Mouse (Mus musculus) sigmoid colon, adult 10 weeks (tissue): ENCODE data around the gene Pvr. TPM values are rescaled to one million over a fixed set of nuclear protein-coding genes. Genes with fewer than 3 reads are reported as not detected.

Experiments
- polyA plus RNA-seq: library from polyadenylated mRNA; stranded (reverse); fragments of 350-450 nt; fragmentation: Illumina TruSeq; extraction: RNeasy Lipid Tissue Mini Kit (QIAGEN cat#74804); gene quantifications from one replicate; pipeline ENCODE4 v1.2.3, GENCODE M21; 2014; ENCODE audit warnings: low read depth, low replicate concordance

Gene Pvr
- 27.6 TPM for polyA plus RNA-seq

GRCm38 (mm10) chr7:19920506-19921261, at the start of gene Pvr:
Pvr (minus strand) TSS chr7:19921160.

GRCm38 (mm10) chr7:19964985-19965579, 44.1 kb upstream of the Pvr start, which contains the start of gene Ceacam20:
Ceacam20 (plus strand) TSS chr7:19965412.

GRCm38 (mm10) chr7:19950589-19950988, 29.6 kb upstream of the Pvr start, which contains the start of gene Igsf23:
Igsf23 (minus strand) TSS chr7:19950756.

GRCm38 (mm10) chr7:19887849-19888248, 33.1 kb downstream of the Pvr start, which contains the start of gene Ceacam19:
Ceacam19 (minus strand) TSS chr7:19887965.

GRCm38 (mm10) chr7:19861199-19861598, 59.8 kb downstream of the Pvr start, which contains the start of gene Ceacam16:
Ceacam16 (minus strand) TSS chr7:19861299.

Other genes with a start within 250 kb of the Pvr start
- not detected for gene Apoc2, start 243.2 kb downstream of the Pvr start, polyA plus RNA-seq
- gene Gm44805, start 239.7 kb downstream of the Pvr start, polyA plus RNA-seq: 0.98 TPM
- not detected for gene Apoc4, start 239.7 kb downstream of the Pvr start, polyA plus RNA-seq
- not detected for gene Apoc1, start 228.5 kb downstream of the Pvr start, polyA plus RNA-seq
- gene Apoe, start 222.0 kb downstream of the Pvr start, polyA plus RNA-seq: 3.8 TPM
- 0.82 TPM for gene Tomm40, start 205.7 kb downstream of the Pvr start, polyA plus RNA-seq
- gene Nectin2, start 170.7 kb downstream of the Pvr start, polyA plus RNA-seq: 5.2 TPM
- not detected for gene Bcam, start 150.1 kb downstream of the Pvr start, polyA plus RNA-seq
- gene Cblc, start 124.4 kb downstream of the Pvr start, polyA plus RNA-seq: 5.7 TPM
- 1.9 TPM for gene Bcl3, start 98.4 kb downstream of the Pvr start, polyA plus RNA-seq
- not detected for gene Gm19345, start 69.2 kb downstream of the Pvr start, polyA plus RNA-seq
- not detected for gene Ceacam16, start 59.9 kb downstream of the Pvr start, polyA plus RNA-seq
- gene Ceacam19, start 33.2 kb downstream of the Pvr start, polyA plus RNA-seq: not detected
- 1.5 TPM for gene Igsf23, start 29.6 kb upstream of the Pvr start, polyA plus RNA-seq
- 112 TPM for gene Ceacam20, start 44.3 kb upstream of the Pvr start, polyA plus RNA-seq
- 233 TPM for gene Nlrp9b, start 70.3 kb upstream of the Pvr start, polyA plus RNA-seq
- 0.76 TPM for gene Vmn1r91, start 178.5 kb upstream of the Pvr start, polyA plus RNA-seq
- gene Gm16442, start 201.4 kb upstream of the Pvr start, polyA plus RNA-seq: not detected
- gene Vmn1r93, start 217.9 kb upstream of the Pvr start, polyA plus RNA-seq: not detected
- not detected for gene Vmn1r94, start 247.2 kb upstream of the Pvr start, polyA plus RNA-seq